Mouse (Mus musculus) T-helper 17 cell (primary cell): ENCODE results near the gene Gm17334.

Experiments used
- in situ Hi-C, 2 experiments: fragments of 300-600 bp; cut with MboI, MseI; formaldehyde crosslinking; loops; 1 replicate in 1 of 2; 2 replicates in 1 of 2; pipeline ENCODE4 v1.15.1; 2025; ENCODE audit warnings: high pct_unique_total_duplicates in 2 of 2

Gm17334 gene

DNA sequence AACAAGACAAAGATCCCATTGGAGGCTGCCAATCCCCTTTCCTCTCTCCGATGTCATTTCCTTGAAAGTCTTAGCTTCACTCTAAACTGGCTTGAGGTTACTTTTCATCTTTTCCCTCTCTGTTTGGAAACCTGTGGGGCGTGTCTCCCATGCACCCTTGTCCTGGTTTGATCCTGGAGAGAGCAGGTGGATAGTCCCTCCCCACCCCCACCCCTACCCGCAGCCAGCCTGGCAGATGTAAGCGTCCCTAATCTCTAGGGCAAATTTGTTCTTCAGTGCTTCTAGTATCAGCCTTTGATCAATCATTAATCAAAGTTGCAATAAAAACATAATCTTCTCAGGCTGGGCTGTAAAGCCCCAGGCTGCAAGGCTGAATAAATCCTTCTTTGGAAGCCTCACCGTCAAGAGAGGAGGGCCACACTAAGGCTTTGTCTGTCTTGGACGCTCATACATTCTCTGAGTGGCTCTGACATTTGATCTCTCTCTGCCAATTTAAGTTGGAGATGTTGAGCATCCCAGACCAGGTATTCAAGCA, 24.5 kb upstream of the Gm17334 start:
- in situ Hi-C loops = no loop called here

DNA sequence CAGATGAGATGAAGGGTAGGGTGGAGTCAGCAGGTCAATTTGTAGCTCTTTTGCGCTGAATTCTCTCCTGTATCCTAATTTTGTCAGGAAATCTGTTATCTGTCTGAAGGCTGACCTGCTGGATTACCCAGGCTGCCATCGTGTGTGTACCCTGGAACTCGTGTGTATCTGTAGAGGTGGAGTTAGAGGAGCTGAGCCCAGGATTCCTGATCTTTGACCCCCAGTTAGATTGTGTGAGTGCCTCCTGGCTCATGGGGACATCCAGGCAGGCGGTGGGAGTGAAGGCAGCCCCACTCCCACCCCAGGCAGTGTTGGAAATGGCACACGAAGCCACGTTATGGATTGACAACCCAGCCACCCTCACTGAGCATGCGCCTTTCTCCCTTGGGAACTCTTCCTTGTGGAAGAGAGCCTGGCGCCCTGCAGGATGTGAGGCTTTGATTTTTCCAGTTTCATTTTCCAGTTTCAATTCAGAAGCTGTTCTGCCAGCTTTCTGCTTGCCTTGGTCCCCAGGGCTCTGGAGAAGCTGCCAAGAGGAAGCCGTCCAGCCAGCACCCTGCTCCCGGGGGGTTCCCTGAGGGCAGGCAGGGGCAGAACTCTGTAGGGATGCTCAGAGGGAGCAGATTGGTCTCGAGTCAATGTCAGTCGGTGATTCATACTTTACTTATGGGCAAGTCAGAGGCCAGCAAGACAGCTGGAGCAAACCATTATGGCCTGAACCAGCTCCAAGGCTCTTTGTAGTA, 23.6 kb upstream of the Gm17334 start:
- in situ Hi-C loops = no loop called here

DNA sequence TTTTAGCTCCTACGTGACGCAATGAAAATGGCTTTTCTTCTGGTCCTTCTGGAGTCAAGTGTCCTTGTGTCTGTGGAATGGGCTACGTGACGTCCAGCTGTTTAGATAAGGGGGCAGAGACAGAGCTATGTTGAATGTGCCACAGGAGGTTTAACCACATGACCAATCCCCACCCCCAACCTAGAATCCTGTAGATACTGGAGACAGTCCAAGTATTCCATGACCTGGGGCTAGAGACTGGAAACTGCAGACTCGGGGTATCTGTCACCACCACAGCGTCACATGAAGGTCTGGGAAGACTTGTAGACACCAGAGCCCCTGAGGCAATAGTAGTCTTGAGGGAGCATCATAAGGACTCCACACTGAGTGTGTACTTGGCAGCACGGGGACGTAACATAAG, 22.8 kb upstream of the Gm17334 start:
- in situ Hi-C loops = no loop called here

DNA sequence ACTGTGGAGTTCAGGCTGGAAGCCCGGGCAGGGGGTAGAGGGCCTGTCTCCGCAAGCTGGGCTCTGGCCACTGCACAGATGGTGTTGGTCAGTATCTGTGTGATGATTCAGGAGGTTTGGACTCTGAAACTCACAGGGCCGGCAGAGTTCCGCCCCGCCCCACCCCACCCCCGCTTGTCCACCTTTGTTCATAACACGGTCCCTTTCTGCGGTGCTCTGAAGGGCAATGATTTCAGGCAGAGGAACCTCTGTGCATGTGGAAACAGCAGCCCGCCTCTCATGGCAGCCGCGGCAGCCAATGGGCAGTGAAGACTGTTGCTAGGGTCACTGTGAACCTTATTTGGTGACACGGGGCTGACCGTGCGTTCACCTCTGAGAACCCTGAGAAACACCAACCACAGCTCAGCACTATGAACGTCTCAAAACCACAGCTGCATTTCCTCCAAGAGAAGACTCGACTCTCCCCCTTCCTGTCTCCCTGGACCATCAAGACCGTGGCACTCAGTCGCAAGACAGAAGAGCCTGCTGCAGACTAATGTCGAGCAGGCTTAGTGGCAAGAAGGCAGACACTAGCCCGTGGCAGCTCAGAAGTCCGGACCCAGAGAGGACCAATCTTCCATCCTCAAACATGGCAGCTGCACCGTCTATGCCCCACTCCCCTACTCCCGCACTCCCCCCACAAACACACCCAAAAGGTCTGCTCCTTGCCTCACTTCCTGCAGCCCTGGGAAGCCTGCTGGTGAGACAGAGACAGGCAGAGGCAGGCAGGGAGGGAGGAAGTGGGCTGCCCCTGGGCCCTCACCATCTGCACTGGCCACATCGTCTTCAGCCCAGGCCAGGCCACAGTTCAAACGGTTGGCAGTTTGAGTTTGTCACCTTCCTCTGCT, 21.9 kb upstream of the Gm17334 start:
- in situ Hi-C loops = loop anchor here in 1 of 2 experiments (5.0 kb wide), 1 partner anchor 47 kb away; no protein-coding TSS in a partner anchor

DNA sequence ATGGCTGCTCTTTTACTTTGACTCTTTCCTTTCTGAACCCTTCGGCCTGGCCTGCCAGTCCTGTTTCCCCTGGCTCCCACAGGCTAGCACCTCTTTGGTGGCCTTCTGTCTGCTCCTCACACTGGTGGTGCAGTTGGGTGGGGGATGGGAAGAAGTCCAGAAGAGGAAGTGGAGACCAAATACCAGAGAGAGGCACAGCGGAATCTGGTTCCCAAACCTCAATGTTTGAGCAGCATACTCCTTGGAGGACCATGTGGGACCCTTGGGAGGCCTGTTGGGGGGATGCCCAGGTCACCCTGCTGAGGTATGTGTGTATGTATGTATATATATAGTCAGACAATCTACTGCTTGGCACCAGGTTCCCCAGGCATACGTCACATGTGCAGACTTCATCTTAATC, 21.0 kb upstream of the Gm17334 start:
- in situ Hi-C loops = loop anchor here in 1 of 2 experiments (5.0 kb wide), 1 partner anchor 48 kb away; no protein-coding TSS in a partner anchor

DNA sequence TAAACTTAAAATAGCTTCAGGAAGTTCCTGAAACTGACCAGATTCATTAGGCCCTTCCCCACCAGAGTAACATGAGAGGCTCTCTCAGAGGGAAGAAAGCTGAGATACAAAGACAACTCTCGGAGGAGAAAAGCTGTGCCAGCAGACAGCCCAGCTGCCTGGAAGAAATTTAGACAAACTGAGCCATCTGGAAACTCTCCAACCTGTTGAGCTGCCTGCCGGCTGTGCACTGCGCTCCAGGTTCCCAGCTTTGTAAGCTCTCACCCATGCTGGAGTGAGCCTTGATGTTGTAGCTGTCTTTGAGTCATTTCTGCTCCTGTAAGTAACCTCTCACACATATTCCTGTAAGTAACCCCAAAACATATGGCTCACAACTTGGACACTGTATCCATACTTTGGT, 20.0 kb upstream of the Gm17334 start:
- in situ Hi-C loops = loop anchor here in 1 of 2 experiments (5.0 kb wide), 1 partner anchor 49 kb away; no protein-coding TSS in a partner anchor

DNA sequence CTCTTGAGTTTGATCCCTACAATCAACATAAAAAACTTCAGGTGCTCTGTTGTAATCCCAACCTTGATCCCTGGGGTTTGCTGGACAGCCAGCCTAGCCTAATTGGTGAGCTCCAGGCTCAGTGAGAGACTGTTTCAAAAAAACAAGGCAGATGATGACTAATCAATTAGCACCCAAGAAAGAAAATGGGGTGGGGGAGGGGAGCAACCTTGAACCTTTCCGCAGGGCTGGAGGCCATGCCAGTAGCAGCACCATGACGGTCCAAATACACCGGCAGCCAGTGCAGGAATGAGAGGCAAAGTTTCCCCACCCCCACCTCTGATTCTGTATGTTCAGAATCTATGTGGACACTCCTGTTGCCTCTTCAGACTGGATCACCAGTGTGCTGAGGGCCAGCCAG, 16.3 kb upstream of the Gm17334 start:
- in situ Hi-C loops = no loop called here

DNA sequence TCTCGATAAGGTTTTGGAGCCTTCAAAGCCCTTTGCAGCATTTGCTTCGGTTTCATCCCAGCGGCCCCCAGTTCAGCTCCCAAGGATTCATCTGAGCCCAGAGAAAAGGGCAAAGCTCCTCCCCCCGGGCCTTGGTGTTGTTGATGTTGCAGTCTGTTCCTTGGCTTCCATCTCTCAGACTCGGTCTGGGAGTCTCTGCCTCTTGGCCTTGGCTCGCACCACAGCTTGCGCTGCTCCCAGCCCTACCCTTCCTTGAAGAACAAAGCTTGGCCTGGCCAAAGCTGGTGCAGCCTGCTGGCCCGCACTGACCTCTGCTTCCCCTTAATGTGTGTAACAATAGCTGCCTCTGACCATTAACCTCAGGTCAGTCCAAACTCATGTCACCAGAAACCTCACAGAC, 15.2 kb upstream of the Gm17334 start:
- in situ Hi-C loops = no loop called here

DNA sequence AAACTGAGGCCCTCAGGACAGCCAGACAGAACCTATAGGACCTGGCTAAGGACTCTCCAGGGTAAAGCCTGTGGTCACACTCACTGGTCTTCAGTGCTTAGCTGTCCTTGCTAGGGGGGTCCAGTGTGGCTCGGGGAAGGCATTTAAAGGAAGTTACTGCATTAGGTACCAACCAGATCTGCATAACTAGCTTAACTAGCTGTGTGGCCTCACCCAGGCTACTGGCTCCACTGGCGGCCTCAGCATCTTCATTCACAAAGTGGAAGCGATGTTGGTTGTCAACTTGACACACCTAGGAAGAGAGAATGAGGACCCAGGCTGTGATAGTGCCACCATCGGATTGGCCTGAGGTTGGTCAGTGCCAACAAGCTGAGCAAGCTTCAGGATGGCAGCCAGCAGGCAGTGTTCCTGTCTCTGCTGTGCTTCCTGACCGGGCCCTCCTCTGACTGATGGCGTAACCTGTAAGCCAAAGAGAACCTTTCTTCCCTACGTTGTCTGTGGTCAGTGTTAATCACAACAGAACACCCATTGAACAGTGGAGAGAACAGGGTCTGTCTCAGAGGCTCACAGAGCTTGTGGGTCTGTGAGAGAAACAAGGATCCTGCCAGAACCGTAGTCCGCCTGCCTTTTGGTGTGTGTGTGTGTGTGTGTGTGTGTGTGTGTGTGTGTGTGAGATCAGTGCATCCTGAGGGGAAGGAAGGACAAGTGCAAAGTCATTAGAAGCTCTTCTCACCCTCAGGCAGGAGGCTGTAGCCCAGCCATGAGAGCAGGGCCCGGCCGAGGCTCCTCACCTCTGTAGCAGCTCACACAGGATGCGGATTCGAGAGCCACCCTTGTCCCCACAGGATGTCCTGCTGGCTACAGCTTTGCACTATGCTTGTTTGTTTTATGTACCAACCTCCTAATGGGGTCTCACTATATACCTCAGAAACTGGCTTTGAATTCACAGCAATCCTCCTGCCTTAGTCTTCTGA, 13.4 kb upstream of the Gm17334 start:
- in situ Hi-C loops = no loop called here

DNA sequence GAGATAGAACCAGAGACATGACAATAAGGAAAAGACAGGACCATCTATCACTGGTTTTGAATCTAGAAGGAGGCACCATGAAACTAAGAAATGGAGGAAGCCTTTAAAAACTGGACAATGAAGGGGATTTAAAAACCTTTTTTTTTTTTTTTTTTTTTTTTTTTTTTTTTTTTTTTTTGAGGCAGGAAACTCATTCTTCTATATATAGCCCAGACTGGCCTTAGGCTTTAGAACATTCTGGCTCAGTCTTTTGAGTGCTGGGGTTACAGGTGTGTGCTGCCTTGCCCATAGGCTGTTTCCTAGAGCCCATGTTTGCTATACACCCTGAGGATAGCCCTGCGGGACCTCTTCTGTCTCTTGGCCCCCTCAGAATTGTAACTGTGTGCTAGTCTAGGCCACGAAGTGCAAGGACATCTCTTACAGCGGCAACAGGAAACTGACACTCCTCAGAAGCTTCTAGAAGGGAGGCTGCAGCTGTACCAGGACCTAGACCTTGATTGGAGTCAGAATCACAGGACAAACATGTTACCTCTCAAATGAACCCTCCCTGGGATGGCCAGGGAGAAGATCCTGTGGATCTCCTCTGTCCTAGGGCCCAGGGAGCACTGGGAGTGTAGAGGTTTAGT, 12.4 kb upstream of the Gm17334 start:
- in situ Hi-C loops = no loop called here

DNA sequence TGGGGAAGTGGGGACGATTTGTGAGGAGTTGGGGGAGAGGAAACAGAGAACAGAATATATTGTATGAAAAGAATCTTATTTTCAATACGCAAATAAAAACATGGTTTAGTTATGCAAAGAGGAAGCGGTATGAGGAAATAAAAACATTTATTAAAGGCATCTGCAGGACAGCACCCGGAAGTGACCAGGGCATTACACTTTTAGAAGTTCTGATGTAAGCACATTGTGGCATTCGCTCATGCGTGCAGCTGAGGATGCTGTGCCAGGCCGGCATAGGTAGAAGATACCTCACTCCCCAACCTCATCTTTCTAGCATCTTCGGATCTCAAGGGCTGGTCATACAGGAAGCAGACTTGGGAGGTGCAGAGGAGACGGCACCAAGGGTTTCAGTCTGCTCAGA, 10.3 kb upstream of the Gm17334 start:
- in situ Hi-C loops = no loop called here

DNA sequence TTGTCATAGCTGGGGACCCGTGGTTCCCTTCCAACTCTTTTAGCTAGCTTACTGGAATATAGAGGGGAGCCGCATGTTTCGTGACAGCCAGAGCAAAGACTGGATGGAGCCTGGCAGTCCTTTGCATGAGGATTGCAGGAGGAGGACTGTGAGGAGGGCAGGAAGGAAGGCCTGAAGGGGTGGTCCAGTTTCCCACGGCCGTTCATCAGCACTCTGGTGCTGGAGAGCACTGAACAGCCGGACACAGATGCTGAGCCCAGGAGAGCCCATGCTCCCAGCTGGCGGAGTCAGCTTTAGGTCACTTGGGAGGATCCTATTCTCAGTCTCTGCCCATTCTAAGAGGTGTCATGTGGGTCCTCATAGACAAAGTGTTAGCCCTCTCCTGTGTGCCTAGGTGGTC, 9.0 kb upstream of the Gm17334 start:
- in situ Hi-C loops = no loop called here

DNA sequence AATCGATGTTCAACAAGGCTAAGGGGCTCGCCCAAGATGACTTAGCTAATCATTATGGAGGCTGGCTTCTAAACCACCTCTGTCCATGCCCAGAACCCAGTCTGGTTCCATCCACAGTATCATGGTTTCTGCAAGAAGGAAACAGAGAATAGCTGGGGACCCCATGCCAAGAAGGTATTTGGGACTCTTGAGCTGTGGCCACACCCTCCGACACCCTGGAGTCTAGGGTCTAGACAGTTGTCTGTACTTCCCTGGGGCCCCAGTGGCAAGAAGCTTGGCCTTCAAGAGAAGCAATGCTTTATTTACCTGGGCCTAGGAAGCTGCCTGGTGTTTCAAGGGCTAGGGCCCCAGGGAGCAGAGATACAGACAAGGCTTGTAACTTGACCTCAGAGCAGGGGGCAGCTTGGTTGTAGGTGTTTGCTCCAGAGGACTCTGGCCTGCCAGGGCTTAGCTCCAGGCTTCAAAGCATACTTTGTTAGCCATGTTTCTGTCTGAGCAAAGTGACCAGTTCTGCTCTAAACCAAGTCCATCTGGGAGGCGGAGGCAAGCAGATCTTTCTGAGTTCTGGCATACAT, 8.3 kb upstream of the Gm17334 start:
- in situ Hi-C loops = no loop called here

DNA sequence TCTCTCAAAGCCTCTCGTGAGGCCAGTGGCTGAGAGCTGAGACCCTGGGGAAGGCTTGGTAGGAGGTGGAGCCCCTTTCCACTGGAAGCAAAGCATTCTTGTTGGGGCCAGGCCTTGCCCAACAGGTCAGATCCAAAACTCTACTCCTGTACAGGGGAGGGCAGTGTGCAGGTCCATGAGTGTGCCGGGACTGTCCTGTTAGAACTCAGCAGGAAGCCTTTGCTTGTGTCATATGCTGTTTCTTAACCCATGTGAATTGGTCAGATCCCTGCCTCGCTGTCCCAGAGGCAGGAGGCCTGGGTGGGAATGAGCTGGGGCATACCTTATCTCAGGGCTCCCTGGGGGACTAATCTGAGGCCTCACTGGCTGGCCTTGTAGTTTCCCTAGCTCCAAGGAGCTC, 7.3 kb upstream of the Gm17334 start:
- in situ Hi-C loops = no loop called here

DNA sequence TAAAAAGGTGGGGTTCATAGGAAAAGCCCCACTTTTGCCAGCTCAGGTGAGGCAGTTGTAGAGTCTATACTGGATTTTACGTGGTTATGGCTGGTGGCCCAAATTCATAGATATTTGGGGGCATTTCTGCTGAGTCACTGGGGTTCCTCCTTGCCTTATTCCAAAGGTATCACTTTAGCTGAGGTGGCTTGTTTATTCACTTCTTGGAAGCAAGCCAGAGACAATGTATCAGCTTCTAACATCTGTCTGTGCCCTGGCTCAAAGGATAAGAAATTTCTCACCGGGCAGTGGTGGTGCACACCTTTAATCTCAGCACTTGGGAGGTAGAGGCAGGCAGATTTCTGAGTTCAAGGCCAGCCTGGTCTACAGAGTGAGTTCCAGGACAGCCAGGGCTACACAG, 6.8 kb upstream of the Gm17334 start:
- in situ Hi-C loops = no loop called here

DNA sequence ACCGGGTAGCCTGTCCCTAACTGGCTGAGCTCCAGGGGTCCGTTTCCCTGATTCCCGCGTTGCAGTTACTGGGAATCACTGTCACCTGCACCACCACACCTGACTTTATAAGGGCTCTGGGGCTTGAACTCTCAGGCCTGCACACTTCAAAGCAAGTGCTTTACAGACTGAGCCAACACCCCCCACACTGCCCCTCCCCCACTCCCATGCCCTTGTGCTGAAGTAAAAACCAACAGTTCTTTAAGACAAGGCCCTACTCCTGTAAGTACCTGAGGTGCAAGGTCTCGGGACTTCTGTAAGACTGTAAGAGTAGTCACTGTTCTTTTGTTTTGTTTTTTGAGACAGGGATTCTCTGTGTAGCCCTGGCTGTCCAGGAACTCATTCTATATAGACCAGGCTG, 5.5 kb upstream of the Gm17334 start:
- in situ Hi-C loops = no loop called here

DNA sequence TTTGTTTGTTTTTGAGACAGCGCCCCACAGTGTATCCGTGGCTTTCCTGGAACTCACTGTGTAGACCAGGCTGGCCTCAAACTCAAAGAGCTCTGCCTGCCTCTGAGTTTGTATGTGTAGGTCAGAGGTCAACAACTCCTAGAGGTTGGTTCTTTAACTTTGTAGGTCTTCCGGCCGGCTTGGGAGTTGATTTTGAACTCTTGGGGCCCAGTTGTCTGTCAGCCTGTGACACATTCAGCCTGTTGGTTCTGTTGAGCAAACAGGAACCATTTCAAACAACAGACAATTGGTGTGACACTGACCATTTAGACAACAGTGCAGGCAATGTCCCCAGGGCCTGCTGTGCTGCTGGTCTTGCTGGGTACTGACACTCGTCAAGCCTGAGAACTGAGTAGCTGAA, 4.7 kb upstream of the Gm17334 start:
- in situ Hi-C loops = no loop called here

DNA sequence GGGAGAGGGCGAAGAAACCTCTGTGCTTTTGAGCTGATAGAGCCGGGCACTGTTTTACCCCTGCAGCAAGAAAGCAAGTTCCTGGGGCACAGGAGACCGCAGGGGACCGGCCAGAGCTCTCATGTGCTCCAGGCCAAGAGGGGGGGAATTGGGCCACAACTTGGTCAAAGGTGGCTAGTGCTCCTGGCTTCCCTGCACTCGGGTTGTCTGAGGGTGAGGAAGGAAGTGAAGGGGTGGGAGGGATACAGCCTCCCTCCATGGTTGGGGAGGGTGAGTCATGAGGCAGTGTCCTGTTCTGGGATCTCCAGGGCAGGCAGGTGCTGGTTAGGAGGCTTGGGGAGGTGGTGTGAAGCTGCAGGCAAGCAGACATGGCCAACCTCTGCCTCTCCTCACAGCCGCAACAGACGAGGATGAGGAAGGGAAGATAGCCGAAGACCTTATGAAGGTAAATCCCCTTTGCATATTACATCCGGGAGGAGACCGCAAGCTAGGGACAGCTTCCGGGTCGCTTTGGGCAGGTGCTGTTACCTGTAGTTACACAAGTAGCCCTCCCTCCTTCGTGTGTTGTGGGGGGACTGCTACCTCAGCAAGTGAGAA, 1.8 kb upstream of the Gm17334 start:
- in situ Hi-C loops = no loop called here

DNA sequence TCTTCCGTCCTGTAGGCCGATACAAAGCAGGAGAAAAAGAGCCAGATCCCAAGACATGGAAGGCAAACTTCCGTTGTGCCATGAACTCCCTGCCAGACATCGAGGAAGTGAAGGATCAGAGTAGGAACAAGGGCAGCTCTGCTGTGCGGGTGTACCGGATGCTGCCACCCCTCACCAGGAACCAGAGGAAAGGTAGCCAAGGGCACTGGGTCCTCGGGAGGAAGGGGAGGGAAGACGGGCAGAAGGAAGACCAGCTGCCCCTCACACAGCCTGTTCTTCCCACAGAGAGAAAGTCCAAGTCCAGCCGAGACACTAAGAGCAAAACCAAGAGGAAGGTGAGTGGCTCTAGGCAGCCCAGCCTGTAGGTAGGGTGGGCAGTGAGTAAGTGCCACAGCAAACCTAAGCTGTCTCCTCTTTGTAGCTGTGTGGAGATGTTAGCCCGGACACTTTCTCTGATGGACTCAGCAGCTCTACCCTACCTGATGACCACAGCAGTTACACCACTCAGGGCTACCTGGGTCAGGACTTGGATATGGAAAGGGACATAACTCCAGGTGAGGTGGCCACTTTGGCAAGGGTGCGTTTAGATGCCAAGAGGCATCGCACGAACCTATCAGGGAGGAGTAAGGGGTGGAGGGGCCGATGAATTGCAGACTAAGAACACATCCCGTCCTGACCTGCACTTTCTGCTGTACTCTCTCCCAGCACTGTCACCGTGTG, 814 bp upstream of the Gm17334 start:
- in situ Hi-C loops = no loop called here
